Mouse (Mus musculus): Measurements from ENCODE around the gene Slc24a5.

The Slc24a5 gene

GRCm38 (mm10) chr2:125119381-125120110 is 51.6 kb downstream of the Slc24a5 start:
- DNase-seq (ENCODE audit: low spot score): no peak

- no peak for DNase-seq (ENCODE audit: low spot score)
Measured at GRCm38 (mm10) chr2:125122288-125122623, 54.3 kb downstream of the Slc24a5 start.

- DNase-seq (ENCODE audit: low spot score): peak; percentile 36
Measured at GRCm38 (mm10) chr2:125122624-125123476, 54.9 kb downstream of the Slc24a5 start.

- DNase-seq (ENCODE audit: low spot score): peak; percentile 81
Measured at GRCm38 (mm10) chr2:125123477-125123852, 55.5 kb downstream of the Slc24a5 start, which contains the start of gene Myef2. Gene Myef2 (minus strand): TSS chr2:125123661.

- DNase-seq (ENCODE audit: low spot score): no peak
Measured at GRCm38 (mm10) chr2:125125824-125126223, 57.9 kb downstream of the Slc24a5 start.

- no peak for DNase-seq (ENCODE audit: low spot score)
Measured at GRCm38 (mm10) chr2:125126792-125127191, 58.9 kb downstream of the Slc24a5 start.

GRCm38 (mm10) chr2:125134113-125134512 is 66.2 kb downstream of the Slc24a5 start:
- DNase-seq (ENCODE audit: low spot score): no peak

GRCm38 (mm10) chr2:125135903-125136811 is 68.2 kb downstream of the Slc24a5 start, which contains the start of gene Ctxn2:
Gene Ctxn2 (plus strand): TSS chr2:125136692.
- DNase-seq (ENCODE audit: low spot score): peak; percentile 87

GRCm38 (mm10) chr2:125136846-125137245 is 68.9 kb downstream of the Slc24a5 start:
- no peak for DNase-seq (ENCODE audit: low spot score)
